Mouse (Mus musculus): Measurements from ENCODE around the gene Col4a2. TPM values are rescaled to one million over a fixed set of nuclear protein-coding genes. Genes with fewer than 3 reads are reported as not detected.

The Col4a2 gene
- polyA plus RNA-seq (2015; fragmentation: Nextera tagmentation; extraction: Ambion mirVana), result 26.6 and 31.4 TPM in 2 replicates

GRCm38 (mm10) chr8:11312349-11313175 lies at the start of gene Col4a2, which contains the start of gene Col4a1:
Gene Col4a2, plus strand, starts transcription at chr8:11312805.
Gene Col4a1, minus strand, starts transcription at chr8:11312826.

DNA sequence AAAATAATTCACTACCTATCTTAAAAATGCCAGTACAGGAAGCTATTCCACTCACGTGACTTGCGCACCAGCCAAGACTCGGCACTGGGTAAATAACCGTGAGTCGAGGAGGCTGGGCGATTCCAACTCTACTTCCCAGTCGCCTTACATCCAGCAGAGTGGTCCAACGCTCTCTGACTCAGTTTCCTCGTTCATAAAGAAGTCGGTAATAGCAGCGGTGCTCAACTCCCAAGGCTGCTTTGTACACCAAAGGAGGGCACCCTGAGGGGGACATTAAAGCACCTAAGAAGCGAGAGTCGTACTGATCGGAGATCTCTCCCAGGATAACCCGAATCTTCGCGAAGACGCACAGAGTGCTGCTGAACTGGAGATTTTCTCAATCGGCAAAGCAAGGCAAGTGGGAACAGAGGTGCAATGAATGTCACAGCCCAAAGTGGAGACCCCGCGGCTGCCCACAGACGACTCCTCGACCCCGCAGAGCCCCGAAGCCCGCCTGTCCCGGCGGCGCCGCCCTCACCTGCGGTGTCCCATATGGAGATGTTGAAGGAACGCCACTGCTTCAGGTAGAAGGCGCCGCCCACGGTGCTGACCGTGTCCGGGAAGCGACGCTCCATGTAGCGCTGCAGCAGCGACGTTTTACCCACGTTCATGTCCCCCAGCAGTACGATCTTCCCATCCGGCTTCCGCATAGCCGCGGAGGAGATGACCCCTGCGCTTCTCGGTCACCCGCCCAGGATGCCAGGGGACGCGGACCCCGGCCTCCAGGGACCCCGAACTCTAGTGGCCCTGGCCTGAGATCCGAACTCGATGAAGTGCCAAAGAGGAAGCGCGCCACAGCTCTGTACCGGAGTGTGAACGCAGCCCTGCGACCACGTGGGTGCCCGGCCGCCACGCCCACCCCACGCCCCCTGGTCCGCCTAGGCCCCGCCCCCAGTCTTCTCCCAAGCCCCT lies 165.5 kb downstream of the Col4a2 start, which contains the start of gene Rab20:
Gene Rab20, minus strand, starts transcription at position 900 of the 951 bp plus-strand sequence.

GRCm38 (mm10) chr8:11497017-11497990 lies 184.7 kb downstream of the Col4a2 start, which contains the start of gene Naxd:
Gene Naxd, plus strand, starts transcription at chr8:11497506.

Other genes starting within 250 kb of the Col4a2 start
- gene Col4a1, start within 50 bp of the Col4a2 start, polyA plus RNA-seq (2015; fragmentation: Nextera tagmentation; extraction: Ambion mirVana), result 45.9 and 54.8 TPM in 2 replicates
- 3.3 and 4.0 TPM in 2 replicates for gene Rab20, start 165.9 kb downstream of the Col4a2 start, polyA plus RNA-seq (2015; fragmentation: Nextera tagmentation; extraction: Ambion mirVana)
- gene Naxd, start 184.7 kb downstream of the Col4a2 start, polyA plus RNA-seq (2015; fragmentation: Nextera tagmentation; extraction: Ambion mirVana), result 47.9 and 55.7 TPM in 2 replicates
- gene Cars2, start 238.0 kb downstream of the Col4a2 start, polyA plus RNA-seq (2015; fragmentation: Nextera tagmentation; extraction: Ambion mirVana), result 18.4 and 19.5 TPM in 2 replicates
- 22.9 and 23.7 TPM in 2 replicates for gene Ing1, start 242.8 kb downstream of the Col4a2 start, polyA plus RNA-seq (2015; fragmentation: Nextera tagmentation; extraction: Ambion mirVana)

Measured in spleen, postnatal 0 days (tissue).